Mouse (Mus musculus): ENCODE measurements around the gene Dcun1d4. TPM values are rescaled to one million over a fixed set of nuclear protein-coding genes. Genes with fewer than 3 reads are reported as not detected.
"Not testable (repeated sequence)": the region's sequence is repeated elsewhere in the genome, so short reads cannot be mapped to it uniquely, and the experiment has no call there.

Gene Dcun1d4
- polyA plus RNA-seq, 1 experiment = 3.6 TPM

- no peak overlapping the region for H3K27ac ChIP-seq (ENCODE audit: control insufficient read depth, insufficient read depth, low read depth, low read length, poor library complexity)
- TF ChIP-seq CTCF (IDR thresholded peaks at IDR 0.05; ENCODE audit: control insufficient read depth, insufficient read depth, low read length) (no peak), POLR2A (IDR thresholded peaks at IDR 0.05; ENCODE audit: borderline replicate concordance, control insufficient read depth, low read depth, low read length) (no peak)
- no peak overlapping the region for H3K4me3 ChIP-seq (replicated peaks; ENCODE audit: control insufficient read depth, low read depth, low read length)
- no peaks in the 10 kb centered on the region for H3K4me1 ChIP-seq (ENCODE audit: control insufficient read depth, insufficient read depth, low read length)
- WGBS = 75% methylated on average over 7 of the region's 7 CpGs
Observed at GRCm38 (mm10) chr5:73573789-73574188, 93.0 kb downstream of the Dcun1d4 start.

GRCm38 (mm10) chr5:73574616-73575015, 93.8 kb downstream of the Dcun1d4 start:
- 85% methylated on average over 4 of the region's 4 CpGs for WGBS
- TF ChIP-seq CTCF (IDR thresholded peaks at IDR 0.05; ENCODE audit: control insufficient read depth, insufficient read depth, low read length) = no peak
- no peak for TF ChIP-seq POLR2A (IDR thresholded peaks at IDR 0.05; ENCODE audit: borderline replicate concordance, control insufficient read depth, low read depth, low read length)

GRCm38 (mm10) chr5:73576708-73577107, 95.9 kb downstream of the Dcun1d4 start:
- TF ChIP-seq POLR2A (IDR thresholded peaks at IDR 0.05; ENCODE audit: borderline replicate concordance, control insufficient read depth, low read depth, low read length) = no peak
- TF ChIP-seq CTCF (IDR thresholded peaks at IDR 0.05; ENCODE audit: control insufficient read depth, insufficient read depth, low read length) = no peak
- H3K4me1 ChIP-seq (ENCODE audit: control insufficient read depth, insufficient read depth, low read length) = no peaks in the 10 kb centered on the region
- WGBS = 81% methylated on average over 7 of the region's 7 CpGs
- H3K4me3 ChIP-seq (replicated peaks; ENCODE audit: control insufficient read depth, low read depth, low read length) = no peak overlapping the region
- H3K27ac ChIP-seq (ENCODE audit: control insufficient read depth, insufficient read depth, low read depth, low read length, poor library complexity) = no peak overlapping the region

More at GRCm38 (mm10) chr5:73574616-73575015, 93.8 kb downstream of the Dcun1d4 start:
- no peak overlapping the region for H3K27ac ChIP-seq (ENCODE audit: control insufficient read depth, insufficient read depth, low read depth, low read length, poor library complexity)
- H3K4me1 ChIP-seq (ENCODE audit: control insufficient read depth, insufficient read depth, low read length) = no peaks in the 10 kb centered on the region
- H3K4me3 ChIP-seq (replicated peaks; ENCODE audit: control insufficient read depth, low read depth, low read length) = no peak overlapping the region

- 77% methylated on average over 3 of the region's 3 CpGs for WGBS
- H3K27ac ChIP-seq (ENCODE audit: control insufficient read depth, insufficient read depth, low read depth, low read length, poor library complexity) = no peak overlapping the region
- no peak for TF ChIP-seq CTCF (IDR thresholded peaks at IDR 0.05; ENCODE audit: control insufficient read depth, insufficient read depth, low read length)
- TF ChIP-seq POLR2A (IDR thresholded peaks at IDR 0.05; ENCODE audit: borderline replicate concordance, control insufficient read depth, low read depth, low read length) = no peak
Observed at GRCm38 (mm10) chr5:73578131-73578530, 97.3 kb downstream of the Dcun1d4 start.

GRCm38 (mm10) chr5:73584011-73584410, 103.2 kb downstream of the Dcun1d4 start:
- WGBS = 74% methylated on average over 6 of the region's 6 CpGs
- H3K4me1 ChIP-seq (ENCODE audit: control insufficient read depth, insufficient read depth, low read length); H3K4me3 ChIP-seq (replicated peaks; ENCODE audit: control insufficient read depth, low read depth, low read length); H3K27ac ChIP-seq (ENCODE audit: control insufficient read depth, insufficient read depth, low read depth, low read length, poor library complexity): not testable (repeated sequence)

More at GRCm38 (mm10) chr5:73578131-73578530, 97.3 kb downstream of the Dcun1d4 start:
- Histone ChIP-seq H3K4me3 (replicated peaks; ENCODE audit: control insufficient read depth, low read depth, low read length) (no peak overlapping the region), H3K4me1 (ENCODE audit: control insufficient read depth, insufficient read depth, low read length) (no peaks in the 10 kb centered on the region)

- Histone ChIP-seq H3K4me3 (replicated peaks; ENCODE audit: control insufficient read depth, low read depth, low read length) (no peak overlapping the region), H3K27ac (ENCODE audit: control insufficient read depth, insufficient read depth, low read depth, low read length, poor library complexity) (no peak overlapping the region), H3K4me1 (ENCODE audit: control insufficient read depth, insufficient read depth, low read length) (no peaks in the 10 kb centered on the region)
- no peak for TF ChIP-seq POLR2A (IDR thresholded peaks at IDR 0.05; ENCODE audit: borderline replicate concordance, control insufficient read depth, low read depth, low read length)
- no peak for TF ChIP-seq CTCF (IDR thresholded peaks at IDR 0.05; ENCODE audit: control insufficient read depth, insufficient read depth, low read length)
- 49% methylated on average over 7 of the region's 7 CpGs for WGBS
Observed at GRCm38 (mm10) chr5:73585212-73586115, 104.7 kb downstream of the Dcun1d4 start.

- no peak overlapping the region for H3K4me3 ChIP-seq (replicated peaks; ENCODE audit: control insufficient read depth, low read depth, low read length)
- no peaks in the 10 kb centered on the region for H3K4me1 ChIP-seq (ENCODE audit: control insufficient read depth, insufficient read depth, low read length)
- H3K27ac ChIP-seq (ENCODE audit: control insufficient read depth, insufficient read depth, low read depth, low read length, poor library complexity) = no peak overlapping the region
- no peak for TF ChIP-seq CTCF (IDR thresholded peaks at IDR 0.05; ENCODE audit: control insufficient read depth, insufficient read depth, low read length)
- no peak for TF ChIP-seq POLR2A (IDR thresholded peaks at IDR 0.05; ENCODE audit: borderline replicate concordance, control insufficient read depth, low read depth, low read length)
- 76% methylated on average over 4 of the region's 4 CpGs for WGBS
Observed at GRCm38 (mm10) chr5:73586597-73586996, 105.8 kb downstream of the Dcun1d4 start.

- TF ChIP-seq CTCF (IDR thresholded peaks at IDR 0.05; ENCODE audit: control insufficient read depth, insufficient read depth, low read length) = no peak
- TF ChIP-seq POLR2A (IDR thresholded peaks at IDR 0.05; ENCODE audit: borderline replicate concordance, control insufficient read depth, low read depth, low read length) = no peak
Observed at GRCm38 (mm10) chr5:73587119-73587518, 106.3 kb downstream of the Dcun1d4 start.

More at GRCm38 (mm10) chr5:73587119-73587518, 106.3 kb downstream of the Dcun1d4 start:
- Histone ChIP-seq H3K4me3 (replicated peaks; ENCODE audit: control insufficient read depth, low read depth, low read length) (no peak overlapping the region), H3K4me1 (ENCODE audit: control insufficient read depth, insufficient read depth, low read length) (no peaks in the 10 kb centered on the region), H3K27ac (ENCODE audit: control insufficient read depth, insufficient read depth, low read depth, low read length, poor library complexity) (no peak overlapping the region)
- WGBS = 78% methylated on average over 3 of the region's 3 CpGs

Measured in bone marrow, adult 2 months (tissue).